Mouse (Mus musculus) limb, embryonic 13.5 days (tissue): Measurements from ENCODE around the gene Ankrd34c. TPM values are rescaled to one million over a fixed set of nuclear protein-coding genes. Genes with fewer than 3 reads are reported as not detected.

Experiments used
- polyA plus RNA-seq: library from polyadenylated mRNA; unstranded; fragments of >200 nt; fragmentation: Nextera tagmentation; extraction: Ambion mirVana; gene quantifications from 2 replicates; pipeline ENCODE4 v1.2.1, GENCODE M21; 2015

The Ankrd34c gene
- polyA plus RNA-seq, 1 experiment from 2014 or later, result not detected

Other genes starting within 250 kb of the Ankrd34c start
- gene Minar1, start 115.3 kb downstream of the Ankrd34c start, polyA plus RNA-seq, result 0.42 and 0.49 TPM in 2 replicates
- gene Tmed3, start 33.4 kb downstream of the Ankrd34c start, polyA plus RNA-seq, result 110 and 113 TPM in 2 replicates
- gene Rasgrf1, start 171.4 kb upstream of the Ankrd34c start, polyA plus RNA-seq, result 0.34 and 0.54 TPM in 2 replicates